Mouse (Mus musculus): Measurements from ENCODE around the gene Golph3l. TPM values are rescaled to one million over a fixed set of nuclear protein-coding genes. Genes with fewer than 3 reads are reported as not detected.

Gene Golph3l
- polyA plus RNA-seq, 1 experiment from 2014 or later: 41.5 TPM

- Histone ChIP-seq H3K9ac (replicated peaks; ENCODE audit: low read length) (no peak overlapping the region), H3K9me3 (replicated peaks; ENCODE audit: control insufficient read depth, low read length) (no peaks in the 10 kb centered on the region), H3K4me2 (ENCODE audit: low read depth, low read length) (no peak overlapping the region), H3K27me3 (ENCODE audit: control insufficient read depth, insufficient read depth, low read length) (no peaks in the 10 kb centered on the region), H3K4me1 (ENCODE audit: control insufficient read depth, insufficient read depth, low read length) (no peaks in the 10 kb centered on the region; the same call in 1 of the 2 replicates), H3K36me3 (replicated peaks; ENCODE audit: control insufficient read depth, insufficient read depth, low read depth, low read length) (peaks cover 8% of the 10 kb centered on the region), H3K4me3 (ENCODE audit: low read depth, low read length) (no peak overlapping the region), H3K27ac (replicated peaks; ENCODE audit: low read depth, low read length) (no peak overlapping the region)
- no peak for DNase-seq (ENCODE audit: low spot score)
- WGBS: 85% methylated on average over 5 of the region's 5 CpGs
- no peak for ATAC-seq (replicated peaks; ENCODE audit: insufficient number of reproducible peaks, low FRiP score, low TSS enrichment, low read depth)
These were observed 39.0 kb downstream of the Golph3l start for GRCm38 (mm10) chr3:95627763-95628162.

- Histone ChIP-seq H3K9me3 (replicated peaks; ENCODE audit: control insufficient read depth, low read length) (no peaks in the 10 kb centered on the region), H3K9ac (replicated peaks; ENCODE audit: low read length) (no peak overlapping the region), H3K4me3 (ENCODE audit: low read depth, low read length) (no peak overlapping the region), H3K27me3 (ENCODE audit: control insufficient read depth, insufficient read depth, low read length) (no peaks in the 10 kb centered on the region), H3K36me3 (replicated peaks; ENCODE audit: control insufficient read depth, insufficient read depth, low read depth, low read length) (peaks cover 8% of the 10 kb centered on the region), H3K4me1 (ENCODE audit: control insufficient read depth, insufficient read depth, low read length) (no peaks in the 10 kb centered on the region; the same call in 1 of the 2 replicates), H3K4me2 (ENCODE audit: low read depth, low read length) (no peak overlapping the region), H3K27ac (replicated peaks; ENCODE audit: low read depth, low read length) (no peak overlapping the region)
- ATAC-seq (replicated peaks; ENCODE audit: insufficient number of reproducible peaks, low FRiP score, low TSS enrichment, low read depth) (no peak), DNase-seq (ENCODE audit: low spot score) (no peak)
- 78% methylated on average over 4 of the region's 4 CpGs for WGBS
These were observed 41.0 kb downstream of the Golph3l start for GRCm38 (mm10) chr3:95629755-95630154.

- H3K9me3 ChIP-seq (replicated peaks; ENCODE audit: control insufficient read depth, low read length): no peaks in the 10 kb centered on the region
- H3K27ac ChIP-seq (replicated peaks; ENCODE audit: low read depth, low read length): no peak overlapping the region
- H3K4me3 ChIP-seq (ENCODE audit: low read depth, low read length): no peak overlapping the region
- peaks cover 8% of the 10 kb centered on the region for H3K36me3 ChIP-seq (replicated peaks; ENCODE audit: control insufficient read depth, insufficient read depth, low read depth, low read length)
- ATAC-seq (replicated peaks; ENCODE audit: insufficient number of reproducible peaks, low FRiP score, low TSS enrichment, low read depth) (no peak), DNase-seq (ENCODE audit: low spot score) (no peak)
- H3K27me3 ChIP-seq (ENCODE audit: control insufficient read depth, insufficient read depth, low read length): no peaks in the 10 kb centered on the region
- H3K4me1 ChIP-seq (ENCODE audit: control insufficient read depth, insufficient read depth, low read length): no peaks in the 10 kb centered on the region; the same call in 1 of the 2 replicates
- WGBS: 91% methylated on average over 3 of the region's 3 CpGs
- H3K9ac ChIP-seq (replicated peaks; ENCODE audit: low read length): no peak overlapping the region
- H3K4me2 ChIP-seq (ENCODE audit: low read depth, low read length): no peak overlapping the region
These were observed 42.1 kb downstream of the Golph3l start for GRCm38 (mm10) chr3:95630856-95631255.

- Histone ChIP-seq H3K4me3 (ENCODE audit: low read depth, low read length) (no peak overlapping the region), H3K36me3 (replicated peaks; ENCODE audit: control insufficient read depth, insufficient read depth, low read depth, low read length) (peaks cover 8% of the 10 kb centered on the region), H3K27ac (replicated peaks; ENCODE audit: low read depth, low read length) (no peak overlapping the region), H3K27me3 (ENCODE audit: control insufficient read depth, insufficient read depth, low read length) (no peaks in the 10 kb centered on the region), H3K9me3 (replicated peaks; ENCODE audit: control insufficient read depth, low read length) (no peaks in the 10 kb centered on the region), H3K4me2 (ENCODE audit: low read depth, low read length) (no peak overlapping the region), H3K9ac (replicated peaks; ENCODE audit: low read length) (no peak overlapping the region), H3K4me1 (ENCODE audit: control insufficient read depth, insufficient read depth, low read length) (no peaks in the 10 kb centered on the region)
- DNase-seq (ENCODE audit: low spot score) (no peak), ATAC-seq (replicated peaks; ENCODE audit: insufficient number of reproducible peaks, low FRiP score, low TSS enrichment, low read depth) (no peak)
- 80% methylated on average over 6 of the region's 6 CpGs for WGBS
These were observed 42.6 kb downstream of the Golph3l start for GRCm38 (mm10) chr3:95631304-95631703.

GRCm38 (mm10) chr3:95632648-95633588 lies 44.2 kb downstream of the Golph3l start:
- H3K36me3 ChIP-seq (replicated peaks; ENCODE audit: control insufficient read depth, insufficient read depth, low read depth, low read length): peaks cover 8% of the 10 kb centered on the region
- no peak overlapping the region for H3K4me3 ChIP-seq (ENCODE audit: low read depth, low read length)
- 77% methylated on average over 12 of the region's 12 CpGs for WGBS
- H3K27me3 ChIP-seq (ENCODE audit: control insufficient read depth, insufficient read depth, low read length): no peaks in the 10 kb centered on the region
- H3K9ac ChIP-seq (replicated peaks; ENCODE audit: low read length): no peak overlapping the region
- no peak overlapping the region for H3K4me2 ChIP-seq (ENCODE audit: low read depth, low read length)
- H3K9me3 ChIP-seq (replicated peaks; ENCODE audit: control insufficient read depth, low read length): no peaks in the 10 kb centered on the region
- DNase-seq (ENCODE audit: low spot score) (peak; percentile 31), ATAC-seq (replicated peaks; ENCODE audit: insufficient number of reproducible peaks, low FRiP score, low TSS enrichment, low read depth) (no peak)
- H3K4me1 ChIP-seq (ENCODE audit: control insufficient read depth, insufficient read depth, low read length): no peaks in the 10 kb centered on the region
- no peak overlapping the region for H3K27ac ChIP-seq (replicated peaks; ENCODE audit: low read depth, low read length)

GRCm38 (mm10) chr3:95635636-95636035 lies 46.9 kb downstream of the Golph3l start:
- Histone ChIP-seq H3K27ac (replicated peaks; ENCODE audit: low read depth, low read length) (no peak overlapping the region), H3K9me3 (replicated peaks; ENCODE audit: control insufficient read depth, low read length) (no peaks in the 10 kb centered on the region), H3K4me1 (ENCODE audit: control insufficient read depth, insufficient read depth, low read length) (no peaks in the 10 kb centered on the region), H3K4me3 (ENCODE audit: low read depth, low read length) (no peak overlapping the region), H3K36me3 (replicated peaks; ENCODE audit: control insufficient read depth, insufficient read depth, low read depth, low read length) (no peaks in the 10 kb centered on the region; the same call in 1 of the 2 replicates), H3K4me2 (ENCODE audit: low read depth, low read length) (no peak overlapping the region), H3K9ac (replicated peaks; ENCODE audit: low read length) (no peak overlapping the region), H3K27me3 (ENCODE audit: control insufficient read depth, insufficient read depth, low read length) (no peaks in the 10 kb centered on the region)
- ATAC-seq (replicated peaks; ENCODE audit: insufficient number of reproducible peaks, low FRiP score, low TSS enrichment, low read depth) (no peak), DNase-seq (ENCODE audit: low spot score) (no peak)
- WGBS: 77% methylated on average over 4 of the region's 4 CpGs

- no peaks in the 10 kb centered on the region for H3K27me3 ChIP-seq (ENCODE audit: control insufficient read depth, insufficient read depth, low read length)
- DNase-seq (ENCODE audit: low spot score) (no peak), ATAC-seq (replicated peaks; ENCODE audit: insufficient number of reproducible peaks, low FRiP score, low TSS enrichment, low read depth) (no peak)
- H3K4me2 ChIP-seq (ENCODE audit: low read depth, low read length): no peak overlapping the region
- no peak overlapping the region for H3K4me3 ChIP-seq (ENCODE audit: low read depth, low read length)
- H3K9me3 ChIP-seq (replicated peaks; ENCODE audit: control insufficient read depth, low read length): no peaks in the 10 kb centered on the region
- H3K36me3 ChIP-seq (replicated peaks; ENCODE audit: control insufficient read depth, insufficient read depth, low read depth, low read length): no peaks in the 10 kb centered on the region; the same call in 1 of the 2 replicates
- no peaks in the 10 kb centered on the region for H3K4me1 ChIP-seq (ENCODE audit: control insufficient read depth, insufficient read depth, low read length)
- no peak overlapping the region for H3K27ac ChIP-seq (replicated peaks; ENCODE audit: low read depth, low read length)
- 85% methylated on average over 4 of the region's 4 CpGs for WGBS
- H3K9ac ChIP-seq (replicated peaks; ENCODE audit: low read length): no peak overlapping the region
These were observed 47.3 kb downstream of the Golph3l start for GRCm38 (mm10) chr3:95636072-95636471.

GRCm38 (mm10) chr3:95639694-95640093 lies 51.0 kb downstream of the Golph3l start:
- H3K4me2 ChIP-seq (ENCODE audit: low read depth, low read length): no peak overlapping the region
- H3K9ac ChIP-seq (replicated peaks; ENCODE audit: low read length): no peak overlapping the region
- no peaks in the 10 kb centered on the region for H3K36me3 ChIP-seq (replicated peaks; ENCODE audit: control insufficient read depth, insufficient read depth, low read depth, low read length)
- no peaks in the 10 kb centered on the region for H3K4me1 ChIP-seq (ENCODE audit: control insufficient read depth, insufficient read depth, low read length)
- no peak overlapping the region for H3K27ac ChIP-seq (replicated peaks; ENCODE audit: low read depth, low read length)
- ATAC-seq (replicated peaks; ENCODE audit: insufficient number of reproducible peaks, low FRiP score, low TSS enrichment, low read depth) (no peak), DNase-seq (ENCODE audit: low spot score) (no peak)
- no peak overlapping the region for H3K4me3 ChIP-seq (ENCODE audit: low read depth, low read length)
- WGBS: 89% methylated on average over 1 of the region's 1 CpGs
- H3K27me3 ChIP-seq (ENCODE audit: control insufficient read depth, insufficient read depth, low read length): no peaks in the 10 kb centered on the region
- no peaks in the 10 kb centered on the region for H3K9me3 ChIP-seq (replicated peaks; ENCODE audit: control insufficient read depth, low read length)
